Mouse (Mus musculus) liver, embryonic 11.5 days (tissue): ENCODE results near the gene Prkcd. TPM values are rescaled to one million over a fixed set of nuclear protein-coding genes. Genes with fewer than 3 reads are reported as not detected.

Experiments
- ATAC-seq: fragments of 200-750 bp; cut with Nextera tagmentation; replicated peaks from 2 replicates; pipeline ENCODE4 v1.8.0; 2017; ENCODE audit warnings: moderate number of reproducible peaks, mild to moderate bottlenecking, moderate TSS enrichment, moderate library complexity; ENCODE audit not compliant: low FRiP score
- DNase-seq: peaks from one replicate; pipeline ENCODE4 v3.0.0-alpha.2; 2017; ENCODE audit warnings: low spot score
- H3K27ac ChIP-seq: fragments of 300-500 bp; sonication (generic); 2 replicates; pipeline ENCODE4 v1.5.1; 2014; ENCODE audit warnings: mild to moderate bottlenecking, low read depth, low read length, control low read depth
- H3K27me3 ChIP-seq: fragments of 300-500 bp; sonication (generic); replicated peaks from 2 replicates; pipeline ENCODE4 v1.6.1; 2014; ENCODE audit warnings: low read length, mixed read lengths; ENCODE audit not compliant: control insufficient read depth, insufficient read depth
- H3K36me3 ChIP-seq: fragments of 300-500 bp; sonication (generic); 2 replicates; pipeline ENCODE4 v1.6.1; 2014; ENCODE audit warnings: mild to moderate bottlenecking, low read length, moderate library complexity, mixed read lengths; ENCODE audit not compliant: control insufficient read depth, insufficient read depth
- H3K4me1 ChIP-seq: fragments of 300-500 bp; sonication (generic); replicated peaks from 2 replicates; pipeline ENCODE4 v1.6.1; 2014; ENCODE audit warnings: low read length, mixed read lengths; ENCODE audit not compliant: control insufficient read depth, insufficient read depth
- H3K4me2 ChIP-seq: fragments of 300-500 bp; sonication (generic); 2 replicates; pipeline ENCODE4 v1.6.1; 2014; ENCODE audit warnings: mild to moderate bottlenecking, control low read depth, moderate library complexity
- H3K4me3 ChIP-seq: fragments of 300-500 bp; sonication (generic); 2 replicates; pipeline ENCODE4 v1.5.1; 2014; ENCODE audit warnings: low read depth, low read length, control low read depth
- H3K9ac ChIP-seq: fragments of 300-500 bp; sonication (generic); 2 replicates; pipeline ENCODE4 v1.6.1; 2014; ENCODE audit warnings: low read depth, low read length, control low read depth
- H3K9me3 ChIP-seq: fragments of 300-500 bp; sonication (generic); 2 replicates; pipeline ENCODE4 v1.6.1; 2016; ENCODE audit warnings: low read length, inconsistent platforms, mixed read lengths; ENCODE audit not compliant: control insufficient read depth
- WGBS: fragments of 180-500 bp; shearing (Covaris S2); extraction: QIAGEN DNeasy Blood & Tissue Kit; methylation state at CpG from one replicate; pipeline ENCODE4 v1.1.7; 2014; 5-methylcytosine and 5-hydroxymethylcytosine counted together
- polyA plus RNA-seq: library from polyadenylated mRNA; unstranded; fragments of >200 nt; fragmentation: Nextera tagmentation; extraction: Ambion mirVana; gene quantifications from 2 replicates; pipeline ENCODE4 v1.2.1, GENCODE M21; 2014

Gene Prkcd
- polyA plus RNA-seq, 1 experiment from 2014 or later, result 34.7 TPM

GRCm38 (mm10) chr14:30568016-30568415 is 58.0 kb downstream of the Prkcd start:
- DNase-seq (no peak), ATAC-seq (no peak)
- H3K27ac ChIP-seq, result no peak overlapping the region
- WGBS, result 90% methylated on average over 9 of the region's 9 CpGs
- no peaks in the 10 kb centered on the region for H3K9me3 ChIP-seq
- H3K4me2 ChIP-seq, result no peak overlapping the region
- H3K27me3 ChIP-seq, result no peaks in the 10 kb centered on the region
- peaks cover 84% of the 10 kb centered on the region for H3K36me3 ChIP-seq
- H3K4me3 ChIP-seq, result no peak overlapping the region
- H3K4me1 ChIP-seq, result peaks cover 9% of the 10 kb centered on the region
- H3K9ac ChIP-seq, result no peak overlapping the region

GRCm38 (mm10) chr14:30566317-30566716 is 59.7 kb downstream of the Prkcd start:
- no peak overlapping the region for H3K9ac ChIP-seq
- no peaks in the 10 kb centered on the region for H3K9me3 ChIP-seq
- ATAC-seq (no peak), DNase-seq (no peak)
- no peaks in the 10 kb centered on the region for H3K27me3 ChIP-seq
- no peak overlapping the region for H3K27ac ChIP-seq
- no peak overlapping the region for H3K4me2 ChIP-seq
- H3K4me1 ChIP-seq, result peaks cover 12% of the 10 kb centered on the region
- no peak overlapping the region for H3K4me3 ChIP-seq
- 88% methylated on average over 6 of the region's 6 CpGs for WGBS
- peaks cover 71% of the 10 kb centered on the region for H3K36me3 ChIP-seq

- Histone ChIP-seq H3K4me1 (peaks cover 15% of the 10 kb centered on the region), H3K9ac (peak overlapping the region; percentile 48), H3K9me3 (no peaks in the 10 kb centered on the region), H3K36me3 (peaks cover 70% of the 10 kb centered on the region), H3K4me3 (no peak overlapping the region), H3K27ac (peak overlapping the region; percentile 67), H3K4me2 (no peak overlapping the region), H3K27me3 (no peaks in the 10 kb centered on the region)
- WGBS, result 61% methylated on average over 2 of the region's 2 CpGs
- ATAC-seq, result peak; percentile 55
- no peak for DNase-seq
Measured at GRCm38 (mm10) chr14:30564451-30564850, 61.6 kb downstream of the Prkcd start.

GRCm38 (mm10) chr14:30562343-30562742 is 63.7 kb downstream of the Prkcd start:
- ATAC-seq (0 out of 2 replicates have a peak, but pooled peaks have one; percentile 32), DNase-seq (no peak)
- no peak overlapping the region for H3K4me2 ChIP-seq
- H3K4me1 ChIP-seq, result peaks cover 15% of the 10 kb centered on the region
- no peaks in the 10 kb centered on the region for H3K9me3 ChIP-seq
- no peaks in the 10 kb centered on the region for H3K27me3 ChIP-seq
- no peak overlapping the region for H3K4me3 ChIP-seq
- peaks cover 67% of the 10 kb centered on the region for H3K36me3 ChIP-seq
- H3K9ac ChIP-seq, result no peak overlapping the region
- no peak overlapping the region for H3K27ac ChIP-seq

GRCm38 (mm10) chr14:30561470-30562187 is 64.4 kb downstream of the Prkcd start:
- no peak for DNase-seq
- Histone ChIP-seq H3K4me1 (peaks cover 15% of the 10 kb centered on the region), H3K4me2 (no peak overlapping the region), H3K9ac (peak overlapping the region; percentile 13; the same call in 1 of the 2 replicates), H3K27ac (peak overlapping the region; percentile 80), H3K4me3 (no peak overlapping the region), H3K27me3 (no peaks in the 10 kb centered on the region), H3K9me3 (no peaks in the 10 kb centered on the region), H3K36me3 (peaks cover 65% of the 10 kb centered on the region)
- ATAC-seq, result peak; percentile 97
- 75% methylated on average over 14 of the region's 14 CpGs for WGBS

GRCm38 (mm10) chr14:30560803-30561389 is 65.1 kb downstream of the Prkcd start:
- H3K4me1 ChIP-seq, result peaks cover 15% of the 10 kb centered on the region
- H3K4me3 ChIP-seq, result no peak overlapping the region
- no peak overlapping the region for H3K4me2 ChIP-seq
- H3K9me3 ChIP-seq, result no peaks in the 10 kb centered on the region
- no peaks in the 10 kb centered on the region for H3K27me3 ChIP-seq
- ATAC-seq, result no peak
- no peak overlapping the region; the same call in 1 of the 2 replicates for H3K9ac ChIP-seq
- H3K27ac ChIP-seq, result peak overlapping the region; percentile 80
- peaks cover 66% of the 10 kb centered on the region for H3K36me3 ChIP-seq
- DNase-seq, result no peak
- 88% methylated on average over 13 of the region's 13 CpGs for WGBS

GRCm38 (mm10) chr14:30559321-30559850 is 66.6 kb downstream of the Prkcd start:
- ATAC-seq (no peak), DNase-seq (no peak)
- Histone ChIP-seq H3K4me3 (no peak overlapping the region), H3K9ac (no peak overlapping the region), H3K4me2 (no peak overlapping the region), H3K4me1 (peaks cover 11% of the 10 kb centered on the region), H3K36me3 (peaks cover 53% of the 10 kb centered on the region), H3K9me3 (no peaks in the 10 kb centered on the region), H3K27me3 (no peaks in the 10 kb centered on the region), H3K27ac (no peak overlapping the region)
- WGBS, result 91% methylated on average over 17 of the region's 17 CpGs

- Histone ChIP-seq H3K27me3 (no peaks in the 10 kb centered on the region), H3K9ac (no peak overlapping the region), H3K4me2 (no peak overlapping the region), H3K4me1 (peaks cover 9% of the 10 kb centered on the region), H3K4me3 (no peak overlapping the region), H3K36me3 (peaks cover 51% of the 10 kb centered on the region), H3K27ac (peak overlapping the region; percentile 38; the same call in 1 of the 2 replicates), H3K9me3 (no peaks in the 10 kb centered on the region)
- ATAC-seq (no peak), DNase-seq (no peak)
- 85% methylated on average over 9 of the region's 9 CpGs for WGBS
Measured at GRCm38 (mm10) chr14:30557730-30558129, 68.3 kb downstream of the Prkcd start.
